Mouse (Mus musculus): ENCODE measurements around the gene Edn3.

DNA sequence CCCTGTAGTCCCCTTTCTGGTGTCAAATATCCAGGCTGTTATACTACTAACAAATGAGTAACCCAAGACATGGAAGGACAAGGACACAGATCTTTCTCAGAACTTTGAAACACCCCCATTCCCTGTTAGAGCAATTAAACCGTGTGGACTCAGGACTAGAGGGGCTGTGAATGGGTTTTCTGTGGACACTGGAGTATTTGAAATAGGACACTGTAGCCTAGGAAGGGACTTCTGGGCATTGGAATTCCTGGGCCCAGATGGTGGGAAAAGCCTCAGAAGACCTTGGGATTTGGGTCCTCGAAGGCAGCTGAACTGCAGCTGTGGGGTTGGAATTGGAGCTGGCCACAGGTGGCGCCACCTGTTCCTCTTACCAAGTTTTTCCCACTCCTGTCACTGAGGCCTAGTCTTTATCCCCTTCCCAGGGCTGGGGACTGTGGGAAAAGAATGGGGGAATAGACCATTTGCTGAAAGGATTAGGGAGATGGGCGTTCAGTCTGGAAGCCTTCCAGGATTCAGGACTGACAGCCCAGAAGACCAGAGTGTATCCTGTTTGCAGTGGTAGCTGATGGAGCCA is 37.2 kb downstream of the Edn3 start:
- no peak for TF ChIP-seq CTCF (IDR thresholded peaks at IDR 0.05; ENCODE audit: low read depth)
- TF ChIP-seq EP300 (IDR thresholded peaks at IDR 0.05; ENCODE audit: low read depth), result no peak

Measured in liver, postnatal 0 days (tissue).